Mouse (Mus musculus): ENCODE data around the gene Pithd1.

Pithd1 gene

DNA sequence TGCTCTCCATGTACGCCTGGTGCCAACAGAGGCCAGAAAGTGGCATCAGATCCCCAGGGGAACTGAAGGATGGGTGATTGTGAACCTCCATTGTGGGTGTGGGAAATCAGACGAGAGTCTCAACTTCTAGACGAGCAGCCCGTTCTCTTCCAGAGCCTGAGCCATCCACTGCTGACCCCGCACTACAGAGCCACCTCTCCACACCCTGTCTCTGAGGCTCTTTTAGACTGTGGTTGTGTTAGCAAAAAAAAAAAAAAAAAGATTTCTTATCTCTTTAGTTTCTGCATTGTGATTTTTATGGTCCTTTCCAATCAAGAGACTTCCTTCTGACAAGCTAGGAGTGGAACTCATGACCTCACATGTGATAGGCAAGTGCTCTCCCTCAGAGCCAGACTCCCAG lies 57.7 kb downstream of the Pithd1 start:
- no peak for DNase-seq (ENCODE audit: low spot score in 2 of 2)

DNA sequence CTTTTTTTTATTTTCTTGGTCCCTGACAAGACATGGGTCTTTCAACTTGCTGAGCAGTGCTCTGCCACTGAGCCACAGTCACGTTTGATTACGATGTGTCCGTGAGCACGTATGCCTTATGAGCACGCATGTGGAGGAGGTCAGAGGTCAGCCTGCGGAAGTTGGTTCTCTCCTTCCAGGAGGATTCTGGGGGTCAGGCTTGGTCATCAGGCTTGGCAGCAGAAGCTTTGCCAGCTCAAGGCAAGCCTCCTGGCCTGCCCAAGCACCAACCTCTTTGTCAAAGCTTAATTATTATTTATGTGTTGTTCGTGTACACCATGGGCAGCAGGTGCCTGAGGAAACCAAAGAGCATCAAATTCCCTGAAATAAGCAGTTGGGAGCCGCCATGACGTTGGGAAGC lies 58.7 kb downstream of the Pithd1 start:
- no peak for DNase-seq (ENCODE audit: low spot score in 2 of 2)

DNA sequence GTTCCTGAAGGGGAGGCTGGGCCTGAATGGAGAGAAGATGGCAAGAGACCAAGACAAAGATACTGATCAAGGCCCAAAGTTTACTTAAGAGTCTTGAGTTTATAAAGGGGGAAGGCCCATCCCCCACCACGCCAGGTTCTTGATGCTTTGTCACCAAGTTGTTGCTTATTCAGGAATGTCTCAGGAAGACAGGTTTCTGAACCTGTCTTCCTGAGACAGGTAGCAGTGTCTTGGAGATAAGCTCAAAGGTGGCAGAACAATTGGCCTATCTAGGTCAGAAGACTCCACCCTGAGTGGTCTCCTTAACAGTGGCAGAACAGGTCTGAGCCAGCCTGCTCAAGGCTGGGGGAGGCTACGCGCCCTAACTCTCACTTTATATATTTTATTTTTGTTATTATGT lies 60.2 kb downstream of the Pithd1 start:
- DNase-seq (ENCODE audit: low spot score in 2 of 2), result no peak

DNA sequence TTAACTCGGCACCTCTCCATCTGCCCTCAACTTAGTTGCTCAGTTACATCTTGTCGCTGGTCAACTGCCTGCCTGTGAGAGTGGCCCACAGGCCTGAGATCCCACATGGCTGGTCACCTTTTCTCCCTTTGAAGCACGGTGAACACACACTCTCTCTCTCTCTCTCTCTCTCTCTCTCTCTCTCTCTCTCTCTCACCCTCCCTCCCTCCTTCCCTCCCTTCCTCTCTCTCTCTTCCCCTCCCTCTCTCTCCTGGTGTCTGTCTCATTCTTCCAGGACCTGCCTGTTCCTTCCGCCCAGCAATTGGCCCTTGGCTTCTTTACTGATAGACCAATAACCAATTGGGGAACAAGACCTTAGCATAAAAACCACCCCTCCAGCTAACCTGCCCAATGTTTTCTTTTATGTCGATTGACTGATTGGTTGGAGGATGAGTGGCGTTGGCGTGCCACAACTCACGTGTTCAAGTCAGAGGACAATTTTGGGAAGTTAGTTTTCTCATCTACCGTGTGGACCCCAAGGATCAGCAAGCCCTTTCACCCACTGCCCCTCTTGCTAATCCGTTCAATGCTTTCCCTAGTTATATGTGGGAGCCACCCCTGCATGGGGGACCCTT lies 60.8 kb downstream of the Pithd1 start:
- no peak for DNase-seq (ENCODE audit: low spot score in 2 of 2)
